Mouse (Mus musculus) 416B (cell line): ENCODE results near the gene Rmdn2.

ENCODE experiments used
- DNase-seq: peaks from one replicate; pipeline ENCODE4 v3.0.0; 2011; ENCODE audit warnings: low read depth

Gene Rmdn2

DNA sequence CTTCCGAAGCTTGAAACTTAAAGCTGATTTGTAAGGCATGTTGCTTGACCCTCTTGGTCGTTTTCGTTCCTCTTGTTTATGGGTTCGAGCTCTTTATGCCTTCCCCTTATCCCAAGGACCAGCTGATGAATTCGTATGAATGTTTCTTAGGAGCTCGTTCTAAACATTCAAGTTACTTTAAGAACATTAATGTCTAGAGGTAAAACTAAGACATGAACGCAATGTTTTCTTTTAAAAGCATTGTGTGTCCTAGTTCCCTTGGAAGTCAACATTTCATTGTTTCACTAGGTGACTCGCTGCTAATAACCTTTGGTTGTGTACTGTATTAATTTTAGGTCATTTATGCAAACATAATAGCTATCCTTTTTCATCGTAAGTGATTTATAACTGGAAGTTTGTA, 4.2 kb downstream of the Rmdn2 start:
- no peak for DNase-seq

DNA sequence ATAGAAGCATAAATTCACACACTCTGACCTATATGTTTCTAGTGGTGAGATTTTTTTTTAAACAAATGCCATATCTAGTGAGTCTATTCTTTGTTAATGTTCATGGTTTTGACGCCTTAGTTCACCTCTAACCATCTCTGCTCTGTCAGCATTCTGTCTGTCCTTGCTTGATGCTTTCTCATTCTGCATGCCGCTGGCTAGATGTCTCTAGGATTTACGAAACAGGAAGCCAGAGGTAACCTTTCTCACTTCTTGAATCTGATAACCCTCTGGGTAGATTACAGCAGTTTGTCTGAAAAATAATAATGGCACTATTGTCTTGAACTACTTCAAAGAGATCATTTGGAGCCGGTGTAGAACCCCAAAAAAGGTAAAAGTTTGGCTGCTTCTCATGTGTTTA, 5.0 kb downstream of the Rmdn2 start:
- no peak for DNase-seq

GRCm38 (mm10) chr17:79618455-79618854, 6.8 kb downstream of the Rmdn2 start:
- no peak for DNase-seq

GRCm38 (mm10) chr17:79618984-79619383, 7.3 kb downstream of the Rmdn2 start:
- no peak for DNase-seq

- DNase-seq: no peak
Measured at GRCm38 (mm10) chr17:79622050-79622449, 10.4 kb downstream of the Rmdn2 start.

GRCm38 (mm10) chr17:79622574-79622973, 10.9 kb downstream of the Rmdn2 start:
- DNase-seq: no peak

- no peak for DNase-seq
Measured at GRCm38 (mm10) chr17:79623841-79624240, 12.2 kb downstream of the Rmdn2 start.

DNA sequence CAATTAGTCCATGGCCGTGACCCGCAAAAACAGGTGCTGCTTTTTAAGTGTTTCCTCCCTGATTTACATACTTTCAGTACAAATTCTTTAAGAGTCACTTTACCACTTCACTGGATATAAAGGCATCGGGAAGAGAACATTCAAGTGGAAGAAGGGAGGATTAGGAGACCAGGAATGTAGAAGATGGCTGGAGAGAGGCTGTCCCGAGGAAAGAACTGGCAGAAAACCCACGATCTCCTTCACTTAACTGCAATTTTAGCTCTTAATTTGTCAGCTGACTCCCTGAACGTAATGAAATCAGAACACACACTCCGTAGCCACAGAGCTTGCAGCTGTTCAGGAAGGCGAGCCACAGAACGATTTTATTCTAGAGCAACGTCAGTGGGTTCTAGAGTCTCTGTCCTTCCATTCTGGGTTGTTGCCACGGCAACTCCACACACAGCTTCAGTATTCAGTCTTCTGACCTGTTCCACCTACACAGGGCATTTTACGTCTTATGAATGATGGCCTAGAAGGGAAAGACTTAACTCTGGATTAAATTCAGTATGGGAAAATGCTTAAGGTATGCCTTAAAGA, 14.7 kb downstream of the Rmdn2 start:
- no peak for DNase-seq

- no peak for DNase-seq
Measured at GRCm38 (mm10) chr17:79649893-79650292, 38.2 kb downstream of the Rmdn2 start.

DNA sequence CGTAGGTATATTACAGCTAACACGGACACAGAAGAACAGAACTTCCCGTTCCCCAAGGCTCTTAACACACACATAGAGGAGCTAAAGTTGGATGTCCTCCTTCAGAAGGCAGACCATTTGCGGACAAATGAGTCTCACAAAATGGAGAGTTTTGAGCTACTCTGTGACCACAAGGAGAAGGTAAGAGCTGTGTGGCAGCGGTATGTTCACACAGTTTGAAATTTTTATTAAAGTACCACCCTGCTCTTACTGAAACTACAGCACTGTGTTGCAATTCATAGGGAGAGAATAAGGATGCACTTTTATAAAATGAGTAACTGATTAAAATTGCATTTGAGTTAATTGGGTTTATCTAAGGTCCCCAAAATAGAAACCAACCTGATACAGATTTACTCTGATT, 38.6 kb downstream of the Rmdn2 start:
- no peak for DNase-seq

- no peak for DNase-seq
Measured at GRCm38 (mm10) chr17:79653171-79653570, 41.5 kb downstream of the Rmdn2 start.

DNA sequence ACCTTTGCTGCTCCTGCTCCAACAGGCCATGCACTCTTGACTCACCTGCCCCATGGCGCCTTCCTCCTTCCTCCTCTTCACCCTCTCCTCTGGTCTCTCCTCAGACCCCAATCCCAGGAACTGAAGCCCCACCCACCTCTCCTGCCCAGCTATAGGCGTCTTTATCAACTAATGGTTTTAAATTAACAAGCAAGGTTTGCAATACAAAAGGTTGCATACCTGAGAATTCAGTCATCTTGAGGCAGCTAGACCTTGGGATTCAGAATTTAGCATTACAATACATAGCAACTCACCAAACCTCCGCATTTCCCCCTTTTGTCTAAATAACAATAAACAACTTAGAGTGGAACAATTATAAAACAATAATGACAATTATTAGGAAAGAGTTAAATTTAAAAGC, 42.5 kb downstream of the Rmdn2 start:
- no peak for DNase-seq

DNA sequence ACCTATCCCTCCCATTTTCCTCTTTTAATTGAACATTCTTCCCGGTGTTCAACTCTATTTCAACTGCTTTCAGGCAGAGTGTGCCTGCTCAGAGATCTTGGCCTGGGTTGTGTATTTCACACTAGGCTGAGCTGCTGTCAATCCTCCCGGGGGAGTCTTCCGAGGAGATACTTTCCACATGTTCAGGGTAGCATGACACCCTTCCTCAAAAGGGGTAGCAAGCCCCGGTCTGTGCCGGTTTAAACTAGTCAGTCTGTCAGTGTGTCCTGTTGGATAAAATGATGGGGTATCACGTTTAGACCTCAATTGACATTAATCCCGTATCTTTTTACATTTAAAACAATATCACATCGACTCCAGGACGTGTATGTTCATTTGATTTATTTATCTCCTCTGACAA, 46.1 kb downstream of the Rmdn2 start:
- DNase-seq: no peak

DNA sequence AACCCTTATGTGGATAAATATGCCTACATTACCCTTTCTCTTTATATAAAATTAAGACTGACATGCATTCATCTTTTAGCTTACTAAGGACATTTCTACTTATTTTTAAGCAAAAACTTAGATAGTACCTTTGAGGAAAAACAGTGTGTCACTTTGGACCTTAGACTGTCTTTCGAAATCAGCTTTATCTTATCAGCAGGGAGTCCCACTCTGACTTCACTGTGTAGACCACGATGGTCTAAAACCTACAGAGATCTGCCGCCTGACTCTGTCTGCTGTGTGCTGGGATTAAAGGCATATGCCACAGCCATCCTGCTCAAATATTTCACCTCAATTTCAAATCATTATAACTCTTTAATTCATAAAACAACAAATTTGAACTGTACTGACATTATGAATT, 46.8 kb downstream of the Rmdn2 start:
- no peak for DNase-seq

GRCm38 (mm10) chr17:79658863-79659262, 47.2 kb downstream of the Rmdn2 start:
- no peak for DNase-seq

DNA sequence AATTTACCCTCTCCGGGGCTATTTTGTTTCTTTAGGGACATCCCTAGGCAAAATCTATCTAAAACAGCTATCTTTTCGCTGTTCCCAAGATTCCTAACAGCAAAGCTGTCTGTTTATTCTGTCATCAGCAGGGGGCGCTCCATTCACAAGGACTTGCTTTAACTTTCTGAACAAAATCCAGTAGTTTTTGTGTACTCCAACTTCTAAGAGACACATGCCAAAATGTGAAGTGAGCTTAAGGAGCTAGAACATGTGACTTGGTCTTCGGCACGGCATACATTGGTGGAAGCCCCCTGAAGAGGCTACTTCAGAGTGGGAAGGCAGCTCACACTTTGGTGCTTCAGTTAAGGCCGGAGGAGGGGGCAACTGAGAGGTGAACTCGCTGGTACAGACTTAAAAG, 49.7 kb downstream of the Rmdn2 start:
- DNase-seq: peak; percentile 39

GRCm38 (mm10) chr17:79661848-79662247, 50.2 kb downstream of the Rmdn2 start:
- DNase-seq: no peak

DNA sequence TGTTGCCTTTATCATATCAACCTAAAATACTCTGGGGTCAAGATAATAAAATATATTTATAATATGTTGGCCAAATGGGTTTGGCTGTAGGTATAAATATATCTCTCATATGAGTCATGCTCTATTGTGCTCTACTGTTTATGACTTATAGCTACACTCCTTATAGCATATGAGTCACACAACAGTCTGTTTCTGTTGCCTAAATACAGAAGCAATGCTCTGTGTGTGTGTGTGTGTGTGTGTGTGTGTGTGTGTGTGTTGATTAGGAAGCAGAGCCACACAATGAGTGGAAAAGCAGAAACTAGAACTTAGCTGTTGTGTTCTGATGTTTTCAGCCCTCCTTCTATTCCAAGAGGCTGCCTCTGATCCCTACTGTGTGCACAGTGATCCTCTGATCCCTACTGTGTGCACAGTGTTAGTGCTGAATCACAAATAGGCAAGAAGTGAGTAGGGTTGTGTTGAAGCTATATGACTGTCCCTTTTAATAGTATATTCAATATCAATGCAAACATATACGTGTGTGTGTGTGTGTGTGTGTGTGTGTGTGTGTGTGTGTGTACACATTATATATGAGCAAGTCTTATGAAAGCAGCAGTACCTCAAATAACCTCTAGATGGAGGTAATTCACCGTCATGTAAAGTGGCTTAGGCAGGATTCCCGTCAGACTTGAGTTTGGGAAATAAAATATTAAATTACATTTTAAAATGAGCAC, 51.9 kb downstream of the Rmdn2 start:
- peak; percentile 62 for DNase-seq

- DNase-seq: no peak
Measured at GRCm38 (mm10) chr17:79664106-79664417, 52.4 kb downstream of the Rmdn2 start.

GRCm38 (mm10) chr17:79670837-79671236, 59.2 kb downstream of the Rmdn2 start:
- no peak for DNase-seq

DNA sequence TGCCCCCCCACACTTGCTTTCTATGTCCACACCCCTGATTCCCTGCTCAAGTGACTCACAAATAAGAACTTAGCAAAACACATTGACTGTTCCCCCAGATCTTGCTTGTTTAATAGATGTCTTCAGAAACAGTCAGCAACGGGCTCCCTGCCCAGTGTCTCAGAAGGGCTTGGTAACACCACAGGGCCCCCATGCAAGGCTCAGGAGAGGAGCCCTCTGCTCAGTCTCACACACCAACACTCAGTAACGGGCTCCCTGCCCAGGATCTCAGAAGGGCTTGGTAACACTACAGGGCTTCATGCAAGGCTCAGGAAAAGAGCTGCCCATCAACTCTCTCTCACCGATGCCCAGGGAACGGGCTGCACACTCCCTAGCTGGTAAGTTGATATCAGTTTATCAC, 83.4 kb downstream of the Rmdn2 start:
- DNase-seq: no peak

DNA sequence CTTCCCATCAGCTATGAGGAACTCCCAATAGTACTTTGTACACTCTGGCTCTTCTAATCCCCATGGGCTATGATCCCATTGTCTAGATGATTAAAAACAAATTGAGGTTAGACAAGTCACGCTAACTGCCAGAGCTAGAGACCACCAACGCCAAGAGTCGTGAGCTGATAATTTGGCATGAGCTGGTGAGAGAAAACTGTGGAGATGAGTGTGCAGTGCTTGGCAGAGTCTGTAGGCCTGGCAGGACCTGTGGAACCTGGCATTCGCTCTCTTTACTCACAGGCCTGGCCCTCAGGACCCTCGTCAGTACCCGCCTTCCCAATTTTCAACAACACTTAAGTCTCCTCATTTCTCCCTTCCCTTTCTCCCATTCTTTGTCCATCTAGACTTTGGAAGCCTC, 83.9 kb downstream of the Rmdn2 start:
- DNase-seq: no peak

GRCm38 (mm10) chr17:79699197-79699596, 87.5 kb downstream of the Rmdn2 start:
- DNase-seq: peak; percentile 0

- no peak for DNase-seq
Measured at GRCm38 (mm10) chr17:79700871-79701270, 89.2 kb downstream of the Rmdn2 start.
